Mouse (Mus musculus) embryonic stem cell, embryonic (primary cell): ENCODE results near the gene Apex1.
"Not testable (repeated sequence)": the region's sequence is repeated elsewhere in the genome, so short reads cannot be mapped to it uniquely, and the experiment has no call there.

ENCODE experiments used
- CTCF ChIA-PET, 4 experiments: fragments of 300-600 bp in 2 of 4; fragments of 350-600 bp in 2 of 4; sonication (Branson Sonifier 250); formaldehyde crosslinking; loops; one replicate each; lab custom pipeline; 2022; ENCODE audit warnings: inconsistent platforms in 2 of 4; lab: Charles Lee
- POLR2A ChIA-PET, 4 experiments: fragments of 300-600 bp in 2 of 4; fragments of 350-600 bp in 2 of 4; sonication (Branson Sonifier 250); formaldehyde crosslinking; loops; one replicate each; lab custom pipeline; 2022; ENCODE audit warnings: antibody characterized with exemption in 4 of 4, inconsistent platforms in 1 of 4; lab: Charles Lee

The Apex1 gene

GRCm38 (mm10) chr14:50943932-50944667 lies 19.3 kb downstream of the Apex1 start, which contains the start of gene Gm49342:
Gene Gm49342 (plus strand): TSS chr14:50944517.
- ChIA-PET POLR2A (interaction anchor here in 3 of 4 experiments (0.6 to 2.4 kb wide), 16 partner anchors 9 to 139 kb away, joined by 3 to 60 read pairs (median 5); partner anchors contain the start of genes Pip4p1 (in 2 of the 3), Pnp (in 2 of the 3), Apex1 (in 1 of the 3) and Osgep (in 1 of the 3)), CTCF (no interaction called here)

GRCm38 (mm10) chr14:50944668-50945033 lies 19.9 kb downstream of the Apex1 start:
- CTCF ChIA-PET: interaction anchor here in 2 of 4 experiments (0.7 to 0.8 kb wide), 2 partner anchors 12 to 124 kb away, joined by 3 to 14 read pairs; no protein-coding TSS in a partner anchor
- POLR2A ChIA-PET: interaction anchor here in 3 of 4 experiments (0.6 to 2.4 kb wide), 17 partner anchors 10 to 139 kb away, joined by 3 to 60 read pairs (median 5); partner anchors contain the start of genes Pip4p1 (in 2 of the 3), Pnp (in 2 of the 3), Apex1 (in 1 of the 3) and Osgep (in 1 of the 3)

GRCm38 (mm10) chr14:50945081-50945480 lies 20.3 kb downstream of the Apex1 start:
- ChIA-PET POLR2A (interaction anchor here in 3 of 4 experiments (0.6 to 2.4 kb wide), 19 partner anchors 9 to 140 kb away, joined by 3 to 60 read pairs (median 4); partner anchors contain the start of genes Pip4p1 (in 2 of the 3), Pnp (in 2 of the 3), Apex1 (in 1 of the 3) and Osgep (in 1 of the 3)), CTCF (interaction anchor here in 2 of 4 experiments (0.7 to 0.8 kb wide), 2 partner anchors 12 to 124 kb away, joined by 3 to 14 read pairs; no protein-coding TSS in a partner anchor)

- POLR2A ChIA-PET: interaction anchor here in 3 of 4 experiments (0.6 to 2.4 kb wide), 15 partner anchors 9 to 126 kb away, joined by 3 to 60 read pairs (median 5); partner anchors contain the start of genes Pip4p1 (in 2 of the 3), Pnp (in 2 of the 3), Apex1 (in 1 of the 3) and Osgep (in 1 of the 3)
Measured at GRCm38 (mm10) chr14:50945526-50945925, 20.8 kb downstream of the Apex1 start.

GRCm38 (mm10) chr14:50955487-50955886 lies 30.7 kb downstream of the Apex1 start:
- CTCF ChIA-PET: interaction anchor here in 1 of 4 experiments (0.6 kb wide), 1 partner anchor 67 kb away, joined by 4 read pairs; no protein-coding TSS in a partner anchor
- POLR2A ChIA-PET: interaction anchor here in 1 of 4 experiments (0.6 to 3.7 kb wide), 6 partner anchors 10 to 98 kb away, joined by 3 to 18 read pairs (median 5); partner anchors contain the start of genes Gm49342, Pip4p1 and Pnp

More at GRCm38 (mm10) chr14:50945526-50945925, 20.8 kb downstream of the Apex1 start:
- CTCF ChIA-PET: interaction anchor here in 1 of 4 experiments (0.8 kb wide), 1 partner anchor 11 kb away, joined by 14 read pairs; no protein-coding TSS in a partner anchor

- CTCF ChIA-PET: interaction anchor here in 2 of 4 experiments (0.6 to 1.2 kb wide), 2 partner anchors 11 to 68 kb away, joined by 4 to 14 read pairs; no protein-coding TSS in a partner anchor
- POLR2A ChIA-PET: interaction anchor here in 3 of 4 experiments (0.6 to 3.7 kb wide), 10 partner anchors 11 to 135 kb away, joined by 3 to 60 read pairs (median 6); partner anchors contain the start of genes Gm49342 (in 2 of the 3), Ang (in 1 of the 3), Pip4p1 (in 1 of the 3) and Pnp (in 1 of the 3)
Measured at GRCm38 (mm10) chr14:50955942-50956508, 31.3 kb downstream of the Apex1 start, which contains the start of gene Pnp2. Gene Pnp2 (plus strand): TSS chr14:50955992.

GRCm38 (mm10) chr14:50956724-50957123 lies 32.0 kb downstream of the Apex1 start:
- POLR2A ChIA-PET: interaction anchor here in 3 of 4 experiments (1.0 to 3.7 kb wide), 7 partner anchors 11 to 134 kb away, joined by 3 to 60 read pairs (median 6); partner anchors contain the start of genes Gm49342 (in 2 of the 3), Ang (in 1 of the 3), Pip4p1 (in 1 of the 3) and Pnp (in 1 of the 3)
- CTCF ChIA-PET: interaction anchor here in 1 of 4 experiments (1.2 kb wide), 1 partner anchor 12 kb away, joined by 14 read pairs; no protein-coding TSS in a partner anchor

GRCm38 (mm10) chr14:50957146-50957545 lies 32.4 kb downstream of the Apex1 start:
- ChIA-PET POLR2A (interaction anchor here in 3 of 4 experiments (1.0 to 3.7 kb wide), 7 partner anchors 11 to 134 kb away, joined by 3 to 60 read pairs (median 6); partner anchors contain the start of genes Gm49342 (in 2 of the 3), Ang (in 1 of the 3), Pip4p1 (in 1 of the 3) and Pnp (in 1 of the 3)), CTCF (interaction anchor here in 1 of 4 experiments (1.2 kb wide), 1 partner anchor 12 kb away, joined by 14 read pairs; no protein-coding TSS in a partner anchor)

GRCm38 (mm10) chr14:50958289-50958995 lies 33.7 kb downstream of the Apex1 start:
- CTCF ChIA-PET: not testable (repeated sequence)
- POLR2A ChIA-PET: interaction anchor here in 2 of 4 experiments (1.0 to 2.0 kb wide), 2 partner anchors 9 to 20 kb away, joined by 4 to 6 read pairs; no protein-coding TSS in a partner anchor

- ChIA-PET POLR2A (interaction anchor here in 2 of 4 experiments (0.6 to 4.7 kb wide), 9 partner anchors 12 to 1131 kb away, joined by 3 to 20 read pairs (median 4); partner anchors contain the start of genes Pip4p1 (in 2 of the 2), Pnp (in 2 of the 2), Ccnb1ip1 (in 1 of the 2) and Osgep (in 1 of the 2)), CTCF (interaction anchor here in 2 of 4 experiments (0.6 to 1.0 kb wide), 3 partner anchors 12 to 57 kb away, joined by 3 to 4 read pairs (median 4); no protein-coding TSS in a partner anchor)
Measured at GRCm38 (mm10) chr14:50968216-50968980, 43.6 kb downstream of the Apex1 start.

GRCm38 (mm10) chr14:50969041-50969440 lies 44.3 kb downstream of the Apex1 start:
- ChIA-PET POLR2A (interaction anchor here in 2 of 4 experiments (0.6 to 4.7 kb wide), 14 partner anchors 9 to 1131 kb away, joined by 3 to 20 read pairs (median 4); partner anchors contain the start of genes Pip4p1 (in 2 of the 2), Pnp (in 2 of the 2), Ccnb1ip1 (in 1 of the 2) and Gm49342 (in 1 of the 2)), CTCF (interaction anchor here in 2 of 4 experiments (0.6 to 1.0 kb wide), 3 partner anchors 12 to 56 kb away, joined by 3 to 4 read pairs (median 4); no protein-coding TSS in a partner anchor)

- ChIA-PET POLR2A (interaction anchor here in 2 of 4 experiments (0.6 to 4.7 kb wide), 14 partner anchors 8 to 52 kb away, joined by 3 to 20 read pairs (median 4); partner anchors contain the start of genes Pip4p1 (in 2 of the 2), Pnp (in 2 of the 2), Gm49342 (in 1 of the 2) and Osgep (in 1 of the 2)), CTCF (no interaction called here)
Measured at GRCm38 (mm10) chr14:50969558-50970544, 45.1 kb downstream of the Apex1 start.

GRCm38 (mm10) chr14:50970822-50971221 lies 46.1 kb downstream of the Apex1 start:
- ChIA-PET CTCF (no interaction called here), POLR2A (interaction anchor here in 2 of 4 experiments (0.6 to 4.7 kb wide), 5 partner anchors 9 to 50 kb away, joined by 3 to 20 read pairs (median 9); partner anchors contain the start of genes Pip4p1 (in 2 of the 2) and Pnp (in 2 of the 2))

GRCm38 (mm10) chr14:50973054-50973453 lies 48.3 kb downstream of the Apex1 start:
- CTCF ChIA-PET: interaction anchor here in 1 of 4 experiments (1.2 kb wide), 1 partner anchor 117 kb away, joined by 4 read pairs; no protein-coding TSS in a partner anchor
- POLR2A ChIA-PET: interaction anchor here in 2 of 4 experiments (0.6 to 1.4 kb wide), 6 partner anchors 14 to 42 kb away, joined by 3 to 5 read pairs (median 3); partner anchors contain the start of genes Gm49342 (in 1 of the 2), Pip4p1 (in 1 of the 2) and Pnp (in 1 of the 2)
